In the genomic region with DNA sequence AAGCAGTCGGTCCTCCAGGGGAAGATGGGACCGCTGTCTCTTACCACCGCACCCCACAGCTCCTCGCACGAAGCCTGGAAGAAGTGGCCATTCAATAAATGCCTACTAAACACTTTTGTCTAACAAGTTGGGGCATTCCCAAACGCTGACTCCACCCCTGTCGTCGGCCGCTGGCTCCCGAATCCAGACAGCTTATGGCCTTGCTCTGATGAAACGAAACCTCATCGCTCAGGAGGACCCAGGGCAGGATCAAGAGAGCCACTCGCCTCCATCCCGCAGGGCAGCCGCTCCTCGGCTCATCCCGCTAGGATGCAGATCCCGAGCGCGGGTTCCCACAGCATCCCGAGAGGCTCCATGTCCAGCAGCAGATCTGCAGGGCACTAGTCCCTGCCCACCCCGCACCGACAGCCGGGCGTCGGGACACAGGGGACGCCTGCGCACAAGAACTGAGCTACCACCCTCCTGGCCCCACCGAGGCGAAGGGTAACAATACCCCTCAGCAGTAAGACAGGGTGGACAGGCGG, we compare ENCODE assay signal across 8 mouse cellular contexts. TPM values are rescaled to one million over a fixed set of nuclear protein-coding genes. Genes with fewer than 3 reads are reported as not detected.
DNase-seq lines count a peak whose midpoint lies in the region; ATAC-seq and TF ChIP-seq lines count a peak whose summit lies in the region.

No protein-coding gene starts in this region.

- no peaks in the 10 kb centered on the region for H3K9me3 ChIP-seq in lung, postnatal 0 days (ENCODE audit: low read length)

- no peaks in the 10 kb centered on the region for H3K36me3 ChIP-seq in lung, postnatal 0 days (ENCODE audit: insufficient read depth, low read length)

- intact Hi-C loops in gastrocnemius, adult 2 months (cut with DNase I): loop anchor here (2.0 to 10.0 kb wide), 3 partner anchors 31 to 523 kb away; a partner anchor contains a TSS

- peak; percentile 0 for ATAC-seq in inflammation-experienced regulatory T-cells, adult 6 months
- peak; percentile 38 for ATAC-seq in lung, postnatal 0 days

- peak overlapping the region; percentile 69 for H3K9ac ChIP-seq in lung, postnatal 0 days (replicated peaks; ENCODE audit: low read depth)

- no peak for TF ChIP-seq EP300 in lung, postnatal 0 days (IDR thresholded peaks at IDR 0.05)

- peak; percentile 30; the same call in 1 of the 2 replicates for TF ChIP-seq POLR2A in bone marrow, adult 2 months (IDR thresholded peaks at IDR 0.05; ENCODE audit: borderline replicate concordance, control insufficient read depth, low read depth, low read length)

- DNase-seq in ovary, adult 18-20 months (ENCODE audit: low spot score): peak; percentile 55
- no peak for DNase-seq in ovary, postnatal 10 days (ENCODE audit: low spot score)
- peak; percentile 76 for DNase-seq in gastrocnemius, adult 2 months
- peak; percentile 86 for DNase-seq in lung, postnatal 0 days (ENCODE audit: low spot score)
- DNase-seq in spleen, postnatal 36 days (ENCODE audit: low spot score in 2 of 2): peak; percentile 56 to 67
- no peak for DNase-seq in cerebellum, postnatal 10 days

- peak overlapping the region; percentile 92 for H3K4me3 ChIP-seq in bone marrow, adult 2 months (replicated peaks; ENCODE audit: control insufficient read depth, low read depth, low read length)
- peak overlapping the region; percentile 98 for H3K4me3 ChIP-seq in gastrocnemius, adult 2 months
- peak overlapping the region; percentile 89 for H3K4me3 ChIP-seq in lung, postnatal 0 days (ENCODE audit: low read depth, low read length)

- H3K27me3 ChIP-seq in lung, postnatal 0 days (replicated peaks; ENCODE audit: insufficient read depth, low read length): no peaks in the 10 kb centered on the region

- WGBS in bone marrow, adult 2 months: under 1% methylated on average over 31 of the region's 31 CpGs
- WGBS in lung, postnatal 0 days: 0% methylated on average over 31 of the region's 31 CpGs

- H3K27ac ChIP-seq in bone marrow, adult 2 months (ENCODE audit: control insufficient read depth, insufficient read depth, low read depth, low read length, poor library complexity): peak overlapping the region; percentile 97
- H3K27ac ChIP-seq in gastrocnemius, adult 2 months: peak overlapping the region; percentile 96
- H3K27ac ChIP-seq in lung, postnatal 0 days (ENCODE audit: low read length): peak overlapping the region; percentile 96

- peaks cover 3% of the 10 kb centered on the region; the same call in 1 of the 2 replicates for H3K4me1 ChIP-seq in bone marrow, adult 2 months (ENCODE audit: control insufficient read depth, insufficient read depth, low read length)
- peaks cover 8% of the 10 kb centered on the region; the same call in 1 of the 2 replicates for H3K4me1 ChIP-seq in lung, postnatal 0 days (ENCODE audit: insufficient read depth, low read depth, low read length)

- peak overlapping the region; percentile 67 for H3K4me2 ChIP-seq in lung, postnatal 0 days (replicated peaks; ENCODE audit: low read depth, low read length)

- TF ChIP-seq CTCF in bone marrow, adult 2 months (IDR thresholded peaks at IDR 0.05; ENCODE audit: control insufficient read depth, insufficient read depth, low read length): no peak
- no peak for TF ChIP-seq CTCF in gastrocnemius, adult 2 months (IDR thresholded peaks at IDR 0.05)
- no peak for TF ChIP-seq CTCF in lung, postnatal 0 days (IDR thresholded peaks at IDR 0.05)

RNA-seq across cellular contexts. Expression of a gene that starts 0.6 kb away (rescaled TPM):
- polyA plus RNA-seq in bone marrow, adult 2 months (2011; ENCODE audit: insufficient read depth, insufficient read length, low replicate concordance, missing spikeins): 3.3 and 6.5 TPM in 2 replicates
- total RNA-seq in gastrocnemius, adult 2 months (2021): 1 to 10 TPM; 2.3 to 3.0 TPM
- 1 to 10 TPM; 7.5 to 9.2 (median 8.5) TPM for polyA plus RNA-seq in inflammation-experienced regulatory T-cells, adult 6 months (2017; shearing (Covaris generic))
- polyA plus RNA-seq in lung, postnatal 0 days (2015; fragmentation: Nextera tagmentation; extraction: Ambion mirVana): 10.3 and 11.7 TPM in 2 replicates

RNA-seq across cellular contexts. Expression of a gene that starts 6.7 kb away (rescaled TPM):
- 7.8 and 11.3 TPM in 2 replicates for polyA plus RNA-seq in bone marrow, adult 2 months (2011; ENCODE audit: insufficient read depth, insufficient read length, low replicate concordance, missing spikeins)
- 1 to 10 TPM; 3.8 to 4.0 TPM for total RNA-seq in gastrocnemius, adult 2 months (2021)
- polyA plus RNA-seq in inflammation-experienced regulatory T-cells, adult 6 months (2017; shearing (Covaris generic)): 10 to 100 TPM; 39.3 to 50.3 (median 44.6) TPM
- 13.1 and 15.3 TPM in 2 replicates for polyA plus RNA-seq in lung, postnatal 0 days (2015; fragmentation: Nextera tagmentation; extraction: Ambion mirVana)

RNA-seq across cellular contexts. Expression of a gene that starts 30.4 kb away (rescaled TPM):
- 5.9 and 8.7 TPM in 2 replicates for polyA plus RNA-seq in bone marrow, adult 2 months (2011; ENCODE audit: insufficient read depth, insufficient read length, low replicate concordance, missing spikeins)
- total RNA-seq in gastrocnemius, adult 2 months (2021): 10 to 100 TPM; 23.9 to 24.7 TPM
- 10 to 100 TPM; 14.2 to 25.0 (median 24.0) TPM for polyA plus RNA-seq in inflammation-experienced regulatory T-cells, adult 6 months (2017; shearing (Covaris generic))
- 30.9 and 33.2 TPM in 2 replicates for polyA plus RNA-seq in lung, postnatal 0 days (2015; fragmentation: Nextera tagmentation; extraction: Ambion mirVana)

Comparison
In these comparisons a context has a peak if more than half of its experiments do, and no peak if none do; other contexts are left out.
1. DNase-seq: peak in ovary, adult 18-20 months (single experiment), gastrocnemius, adult 2 months (single experiment), lung, postnatal 0 days (single experiment) and spleen, postnatal 36 days (2 of 2); none in ovary, postnatal 10 days (single experiment) and cerebellum, postnatal 10 days (0 of 2).
2. Peak in every context shown above with its lines, with median percentiles within 50 percentile points of each other: H3K27ac ChIP-seq and H3K4me3 ChIP-seq.